Mouse (Mus musculus) neural tube, embryonic 14.5 days (tissue): ENCODE data around the gene Cacnb3. TPM values are rescaled to one million over a fixed set of nuclear protein-coding genes. Genes with fewer than 3 reads are reported as not detected.

Experiments
- ATAC-seq: fragments of 200-750 bp; cut with Nextera tagmentation; 2 replicates; pipeline ENCODE4 v1.8.0; 2017; ENCODE audit warnings: low read depth, mild to moderate bottlenecking, moderate TSS enrichment, moderate library complexity
- H3K27ac ChIP-seq: fragments of 300-500 bp; sonication (generic); 2 replicates; pipeline ENCODE4 v1.5.1; 2014; ENCODE audit warnings: low read depth, mild to moderate bottlenecking, control low read depth, low read length, moderate library complexity, mixed read lengths
- H3K27me3 ChIP-seq: fragments of 300-500 bp; sonication (generic); 2 replicates; pipeline ENCODE4 v1.6.1; 2014; ENCODE audit warnings: low read length; ENCODE audit not compliant: control insufficient read depth, insufficient read depth
- H3K36me3 ChIP-seq: fragments of 300-500 bp; sonication (generic); 2 replicates; pipeline ENCODE4 v1.6.1; 2014; ENCODE audit warnings: low read length, mixed read lengths; ENCODE audit not compliant: control insufficient read depth, insufficient read depth
- H3K4me1 ChIP-seq: fragments of 300-500 bp; sonication (generic); 2 replicates; pipeline ENCODE4 v1.6.1; 2014; ENCODE audit warnings: low read length; ENCODE audit not compliant: control insufficient read depth, insufficient read depth
- H3K4me2 ChIP-seq: fragments of 300-500 bp; sonication (generic); 2 replicates; pipeline ENCODE4 v1.6.1; 2014; ENCODE audit warnings: mild to moderate bottlenecking, low read depth, low read length, control low read depth
- H3K4me3 ChIP-seq: fragments of 300-500 bp; sonication (generic); 2 replicates; pipeline ENCODE4 v1.5.1; 2014; ENCODE audit warnings: low read depth, low read length, control low read depth, mixed read lengths
- H3K9ac ChIP-seq: fragments of 300-500 bp; sonication (generic); replicated peaks from 2 replicates; pipeline ENCODE4 v1.6.1; 2014; ENCODE audit warnings: low read depth, mild to moderate bottlenecking, control low read depth, low read length, mixed read lengths
- H3K9me3 ChIP-seq: fragments of 300-500 bp; sonication (generic); 2 replicates; pipeline ENCODE4 v1.6.1; 2016; ENCODE audit warnings: low read length; ENCODE audit not compliant: control insufficient read depth
- WGBS: fragments of 180-500 bp; shearing (Covaris S2); extraction: QIAGEN DNeasy Blood & Tissue Kit; methylation state at CpG from one replicate; pipeline ENCODE4 v1.1.7; 2014; 5-methylcytosine and 5-hydroxymethylcytosine counted together
- polyA plus RNA-seq: library from polyadenylated mRNA; unstranded; fragments of >200 nt; fragmentation: Nextera tagmentation; extraction: Ambion mirVana; gene quantifications from 2 replicates; pipeline ENCODE4 v1.2.1, GENCODE M21; 2014

The Cacnb3 gene
- polyA plus RNA-seq, 1 experiment from 2014 or later = 84.9 TPM

GRCm38 (mm10) chr15:98674994-98675545 is 44.4 kb downstream of the Cacnb3 start:
- H3K4me3 ChIP-seq = peak overlapping the region; percentile 40
- H3K4me2 ChIP-seq = peak overlapping the region; percentile 97
- H3K36me3 ChIP-seq = no peaks in the 10 kb centered on the region
- peak overlapping the region; percentile 44; the same call in 1 of the 2 replicates for H3K27ac ChIP-seq
- ATAC-seq = peak; percentile 32; the same call in 1 of the 2 replicates
- no peaks in the 10 kb centered on the region for H3K9me3 ChIP-seq
- H3K27me3 ChIP-seq = no peaks in the 10 kb centered on the region
- H3K9ac ChIP-seq = peak overlapping the region; percentile 21
- WGBS = 3% methylated on average over 11 of the region's 11 CpGs
- H3K4me1 ChIP-seq = peaks cover 21% of the 10 kb centered on the region; the same call in 1 of the 2 replicates

GRCm38 (mm10) chr15:98675634-98676250 is 45.1 kb downstream of the Cacnb3 start:
- ATAC-seq = no peak
- 3% methylated on average over 14 of the region's 14 CpGs for WGBS
- H3K9ac ChIP-seq = peak overlapping the region; percentile 21

DNA sequence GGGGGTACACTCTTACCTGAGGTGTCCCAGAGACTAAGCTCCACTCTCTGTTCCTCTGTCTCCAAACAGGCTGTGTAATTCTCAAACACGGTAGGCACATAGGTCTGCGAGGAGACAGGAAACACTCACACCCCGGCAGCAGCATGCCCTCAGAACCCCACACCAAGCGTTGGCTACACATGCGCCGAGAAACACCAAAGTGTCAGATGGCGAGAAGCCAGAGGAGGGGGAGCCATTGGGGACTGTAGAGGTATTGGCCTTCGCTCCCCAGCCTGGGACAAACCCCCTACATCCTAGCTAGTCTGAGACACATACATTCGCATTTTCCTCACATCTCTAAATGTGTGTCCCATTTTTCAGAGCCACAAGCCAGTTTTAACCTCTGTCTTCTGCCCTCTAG is 45.8 kb downstream of the Cacnb3 start:
- ATAC-seq = no peak
- 1% methylated on average over 9 of the region's 9 CpGs for WGBS
- peaks cover 21% of the 10 kb centered on the region; the same call in 1 of the 2 replicates for H3K4me1 ChIP-seq

More at GRCm38 (mm10) chr15:98675634-98676250, 45.1 kb downstream of the Cacnb3 start:
- Histone ChIP-seq H3K27ac (peak overlapping the region; percentile 44; the same call in 1 of the 2 replicates), H3K27me3 (no peaks in the 10 kb centered on the region), H3K4me3 (peak overlapping the region; percentile 40), H3K4me1 (peaks cover 21% of the 10 kb centered on the region; the same call in 1 of the 2 replicates), H3K4me2 (peak overlapping the region; percentile 97), H3K36me3 (no peaks in the 10 kb centered on the region), H3K9me3 (no peaks in the 10 kb centered on the region)

GRCm38 (mm10) chr15:98676940-98677728 is 46.5 kb downstream of the Cacnb3 start, which contains the start of gene Rnd1:
Gene Rnd1, minus strand, starts transcription at chr15:98677461.
- H3K9ac ChIP-seq = peak within 1 kb of the TSS; percentile 58
- peak; percentile 94 for ATAC-seq
- no peaks in the 10 kb centered on the region for H3K27me3 ChIP-seq
- H3K27ac ChIP-seq = no peak within 1 kb of the TSS
- peaks cover 21% of the 10 kb centered on the region; the same call in 1 of the 2 replicates for H3K4me1 ChIP-seq
- WGBS = 0% methylated on average over 37 of the region's 37 CpGs
- H3K36me3 ChIP-seq = no peaks in the 10 kb centered on the region
- peak within 1 kb of the TSS; percentile 97 for H3K4me2 ChIP-seq
- H3K4me3 ChIP-seq = peak within 1 kb of the TSS; percentile 40
- no peaks in the 10 kb centered on the region for H3K9me3 ChIP-seq

More for the DNA sequence above, 45.8 kb downstream of the Cacnb3 start:
- Histone ChIP-seq H3K9me3 (no peaks in the 10 kb centered on the region), H3K27me3 (no peaks in the 10 kb centered on the region), H3K4me3 (peak overlapping the region; percentile 40), H3K27ac (no peak overlapping the region), H3K4me2 (peak overlapping the region; percentile 97), H3K9ac (peak overlapping the region; percentile 58), H3K36me3 (no peaks in the 10 kb centered on the region)

GRCm38 (mm10) chr15:98677977-98678376 is 47.3 kb downstream of the Cacnb3 start:
- Histone ChIP-seq H3K4me3 (no peak overlapping the region), H3K9me3 (no peaks in the 10 kb centered on the region), H3K9ac (no peak overlapping the region), H3K36me3 (no peaks in the 10 kb centered on the region), H3K4me2 (no peak overlapping the region), H3K27me3 (no peaks in the 10 kb centered on the region), H3K4me1 (peaks cover 21% of the 10 kb centered on the region; the same call in 1 of the 2 replicates), H3K27ac (no peak overlapping the region)
- ATAC-seq = no peak
- 72% methylated on average over 7 of the region's 7 CpGs for WGBS

DNA sequence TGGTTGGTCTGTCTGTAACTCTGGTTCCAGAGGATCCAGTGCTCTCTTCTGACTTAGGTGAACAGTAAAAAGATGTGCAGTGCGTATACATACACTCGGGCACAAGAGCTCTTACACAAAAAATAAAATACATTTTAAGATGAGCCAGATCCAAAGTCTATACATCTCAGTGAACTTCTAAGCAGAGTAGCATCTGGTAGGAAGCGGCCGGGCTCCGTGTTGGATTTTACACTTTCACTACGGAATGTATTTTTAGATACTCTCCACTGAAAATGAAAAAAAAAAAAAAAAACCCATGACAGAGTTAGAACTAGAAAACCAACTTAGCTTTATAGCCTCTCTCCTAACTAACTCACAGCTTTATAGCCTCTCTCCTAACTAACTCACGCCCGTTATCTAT is 50.0 kb downstream of the Cacnb3 start:
- no peak overlapping the region for H3K4me3 ChIP-seq
- no peaks in the 10 kb centered on the region for H3K27me3 ChIP-seq
- no peak for ATAC-seq
- no peaks in the 10 kb centered on the region for H3K9me3 ChIP-seq
- no peak overlapping the region for H3K9ac ChIP-seq
- no peak overlapping the region for H3K27ac ChIP-seq
- H3K4me2 ChIP-seq = no peak overlapping the region
- H3K4me1 ChIP-seq = peaks cover 12% of the 10 kb centered on the region; the same call in 1 of the 2 replicates
- 87% methylated on average over 8 of the region's 8 CpGs for WGBS
- no peaks in the 10 kb centered on the region for H3K36me3 ChIP-seq

DNA sequence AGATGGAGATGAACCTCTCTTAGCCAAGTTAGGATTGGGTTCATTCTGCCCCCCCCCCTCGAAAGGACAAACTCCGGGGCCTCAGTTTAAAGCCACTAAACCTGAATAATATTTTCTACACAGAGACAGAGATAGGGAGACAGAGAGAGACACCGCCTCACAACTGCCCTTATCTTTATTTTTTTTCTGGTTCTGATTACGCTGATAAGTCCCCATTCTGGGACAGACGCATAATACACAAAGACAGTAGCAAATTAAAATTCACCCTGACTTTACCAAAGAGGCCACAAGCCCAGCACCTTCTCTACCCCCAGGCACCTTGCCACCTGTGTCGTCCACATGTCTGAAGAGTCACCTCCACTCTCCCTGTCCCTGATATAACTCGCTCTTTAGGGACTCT is 51.0 kb downstream of the Cacnb3 start:
- no peak overlapping the region for H3K4me2 ChIP-seq
- peaks cover 4% of the 10 kb centered on the region; the same call in 1 of the 2 replicates for H3K4me1 ChIP-seq
- H3K9me3 ChIP-seq = no peaks in the 10 kb centered on the region
- no peak overlapping the region for H3K27ac ChIP-seq
- no peak overlapping the region for H3K9ac ChIP-seq
- no peak for ATAC-seq
- no peaks in the 10 kb centered on the region for H3K36me3 ChIP-seq
- WGBS = 90% methylated on average over 7 of the region's 7 CpGs
- no peaks in the 10 kb centered on the region for H3K27me3 ChIP-seq
- no peak overlapping the region for H3K4me3 ChIP-seq

DNA sequence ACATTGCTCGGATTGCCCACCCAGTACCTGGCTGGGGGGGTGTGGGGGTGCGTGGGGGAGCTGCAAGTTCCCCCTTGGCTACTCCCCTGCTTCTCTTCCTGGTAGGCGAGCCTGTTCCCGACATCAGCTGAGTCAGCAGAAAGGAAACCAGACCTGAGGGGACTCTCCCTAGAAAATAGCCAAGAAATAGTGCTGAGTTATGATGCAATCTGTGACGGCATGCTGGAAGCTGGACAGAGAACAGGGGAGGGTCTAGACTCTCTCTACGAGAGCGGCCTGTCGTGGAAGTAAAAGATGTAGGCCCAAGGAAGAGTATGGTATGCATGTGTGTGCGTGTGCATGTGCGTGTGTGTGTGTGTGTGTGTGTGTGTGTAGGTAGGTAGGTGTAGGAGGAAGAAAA is 52.5 kb downstream of the Cacnb3 start:
- 73% methylated on average over 10 of the region's 10 CpGs for WGBS
- no peak overlapping the region for H3K27ac ChIP-seq
- H3K27me3 ChIP-seq = no peaks in the 10 kb centered on the region
- H3K9ac ChIP-seq = no peak overlapping the region
- no peaks in the 10 kb centered on the region for H3K36me3 ChIP-seq
- no peak overlapping the region for H3K4me2 ChIP-seq
- ATAC-seq = no peak
- H3K4me1 ChIP-seq = no peaks in the 10 kb centered on the region
- H3K4me3 ChIP-seq = no peak overlapping the region
- no peaks in the 10 kb centered on the region for H3K9me3 ChIP-seq
